Mouse (Mus musculus) embryonic fibroblast, embryonic 13.5 days (primary cell): ENCODE measurements at regions not wholly inside any gene's neighbourhood (a gene's known extent, or its start where the extent isn't known, plus 50 kb on each side); places are given as distances from the start of the nearest gene placed in this dataset.

Experiments used
- CTCF ChIP-seq: IDR thresholded peaks from 2 replicates; pipeline ENCODE4 v1.5.1; 2011; ENCODE audit warnings: mild to moderate bottlenecking, control low read depth, low read length, moderate library complexity, borderline replicate concordance; ENCODE audit not compliant: insufficient read depth
- POLR2A ChIP-seq: IDR thresholded peaks from 2 replicates; pipeline ENCODE4 v1.6.1; 2011; ENCODE audit warnings: low read depth, mild to moderate bottlenecking, control low read depth, low read length, moderate library complexity

DNA sequence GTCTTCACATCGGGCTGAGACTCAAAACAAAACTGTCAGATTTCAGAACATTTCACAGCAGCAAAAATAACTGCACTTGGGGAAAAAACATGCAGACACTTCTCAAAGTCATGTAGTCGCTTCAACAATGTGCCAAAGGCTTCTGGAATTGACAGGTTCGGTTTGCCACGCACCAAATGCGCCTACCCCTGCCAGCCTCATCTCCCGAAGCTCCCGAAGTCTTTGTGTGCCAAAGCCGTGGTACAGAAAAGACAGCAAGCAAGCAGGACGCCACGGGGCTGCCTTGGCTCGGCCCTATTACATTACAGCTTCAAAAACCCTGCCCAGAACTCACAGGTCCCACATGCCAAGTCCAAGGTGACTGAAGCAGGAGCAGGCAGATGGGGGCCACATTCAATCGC, 50.9 kb upstream of the Dio3 start:
- TF ChIP-seq CTCF = no peak
- no peak for TF ChIP-seq POLR2A
